Mouse (Mus musculus) ovary, adult 18-20 months (tissue): Measurements from ENCODE around the gene Ptges.

Experiments used
- DNase-seq: peaks from one replicate; pipeline ENCODE4 v3.0.0; 2022; ENCODE audit warnings: low spot score, mixed read lengths

Ptges gene

GRCm38 (mm10) chr2:30901646-30902160, 28.0 kb downstream of the Ptges start:
- DNase-seq: no peak

- no peak for DNase-seq
Observed at GRCm38 (mm10) chr2:30899397-30900069, 30.1 kb downstream of the Ptges start.

GRCm38 (mm10) chr2:30897291-30897690, 32.4 kb downstream of the Ptges start:
- no peak for DNase-seq

- no peak for DNase-seq
Observed at GRCm38 (mm10) chr2:30893946-30894345, 35.7 kb downstream of the Ptges start.

GRCm38 (mm10) chr2:30893399-30893798, 36.3 kb downstream of the Ptges start:
- no peak for DNase-seq

GRCm38 (mm10) chr2:30891002-30891401, 38.7 kb downstream of the Ptges start:
- no peak for DNase-seq

GRCm38 (mm10) chr2:30885453-30886163, 44.1 kb downstream of the Ptges start:
- DNase-seq: peak; percentile 45

GRCm38 (mm10) chr2:30884852-30885373, 44.8 kb downstream of the Ptges start:
- no peak for DNase-seq

- DNase-seq: no peak
Observed at GRCm38 (mm10) chr2:30881215-30881614, 48.4 kb downstream of the Ptges start.

GRCm38 (mm10) chr2:30879481-30879880, 50.2 kb downstream of the Ptges start:
- no peak for DNase-seq

GRCm38 (mm10) chr2:30875621-30876432, 53.8 kb downstream of the Ptges start:
- DNase-seq: no peak

- DNase-seq: no peak
Observed at GRCm38 (mm10) chr2:30875096-30875495, 54.6 kb downstream of the Ptges start.

- DNase-seq: no peak
Observed at GRCm38 (mm10) chr2:30874445-30874844, 55.2 kb downstream of the Ptges start.

- DNase-seq: no peak
Observed at GRCm38 (mm10) chr2:30872669-30873068, 57.0 kb downstream of the Ptges start.

GRCm38 (mm10) chr2:30870863-30871262, 58.8 kb downstream of the Ptges start:
- DNase-seq: peak; percentile 52

- no peak for DNase-seq
Observed at GRCm38 (mm10) chr2:30865426-30865825, 64.2 kb downstream of the Ptges start.

GRCm38 (mm10) chr2:30864968-30865381, 64.7 kb downstream of the Ptges start:
- no peak for DNase-seq

- DNase-seq: no peak
Observed at GRCm38 (mm10) chr2:30863574-30863973, 66.1 kb downstream of the Ptges start.

GRCm38 (mm10) chr2:30862081-30862480, 67.6 kb downstream of the Ptges start:
- DNase-seq: no peak

GRCm38 (mm10) chr2:30859782-30860181, 69.9 kb downstream of the Ptges start:
- no peak for DNase-seq

GRCm38 (mm10) chr2:30857076-30857475, 72.6 kb downstream of the Ptges start:
- no peak for DNase-seq

GRCm38 (mm10) chr2:30852771-30853313, 76.8 kb downstream of the Ptges start:
- no peak for DNase-seq
